In genomic region chr6:134717886-134718667, GRCm38 (mm10) we compare ENCODE assay signal across 13 mouse cellular contexts.
DNase-seq lines count a peak whose midpoint lies in the region; ATAC-seq and TF ChIP-seq lines count a peak whose summit lies in the region.
"Had no signal": no experiment of that assay in that cellular context is flagged by ENCODE, and none has a peak within 500 bp of the region (broad histone marks: within the 10 kb centered on the region; RNA-seq: fewer than 3 reads in every experiment).

No protein-coding gene starts in this region.

- H3K4me2 ChIP-seq in forebrain, postnatal 0 days (ENCODE audit: low read depth), result no peak overlapping the region
- H3K4me2 ChIP-seq in forebrain, embryonic 16.5 days (ENCODE audit: low read length), result no peak overlapping the region
- no peak overlapping the region for H3K4me2 ChIP-seq in kidney, postnatal 0 days (ENCODE audit: low read length)
- H3K4me2 ChIP-seq: midbrain, embryonic 15.5 days; neural tube, embryonic 12.5 days had no signal

- H3K9ac ChIP-seq in forebrain, postnatal 0 days, result no peak overlapping the region
- H3K9ac ChIP-seq in forebrain, embryonic 16.5 days (replicated peaks; ENCODE audit: low read depth, low read length), result no peak overlapping the region
- H3K9ac ChIP-seq in kidney, postnatal 0 days (ENCODE audit: low read depth, low read length), result no peak overlapping the region
- H3K9ac ChIP-seq: midbrain, embryonic 15.5 days; neural tube, embryonic 12.5 days had no signal

- TF ChIP-seq CTCF in forebrain, postnatal 0 days (IDR thresholded peaks at IDR 0.05; ENCODE audit: low read depth), result no peak
- TF ChIP-seq CTCF in kidney, postnatal 0 days (IDR thresholded peaks at IDR 0.05; ENCODE audit: low read depth), result no peak

- ATAC-seq in forebrain, postnatal 0 days, result 0 out of 2 replicates have a peak, but pooled peaks have one; percentile 24
- ATAC-seq in forebrain, embryonic 16.5 days, result no peak
- peak; percentile 38; the same call in 1 of the 2 replicates for ATAC-seq in kidney, postnatal 0 days (replicated peaks; ENCODE audit: low FRiP score, low read depth)
- ATAC-seq in megakaryocyte progenitor cell, adult 5-6 weeks (replicated peaks; ENCODE audit: poor library complexity), result no peak
- ATAC-seq: inflammation-experienced regulatory T-cells, adult 6 months; midbrain, embryonic 15.5 days; Patski had no signal

- H3K4me3 ChIP-seq in forebrain, postnatal 0 days (ENCODE audit: low read depth, low read length), result no peak overlapping the region
- H3K4me3 ChIP-seq in forebrain, embryonic 16.5 days (replicated peaks; ENCODE audit: low read length), result no peak overlapping the region
- no peak overlapping the region for H3K4me3 ChIP-seq in kidney, postnatal 0 days (replicated peaks; ENCODE audit: low read depth, low read length)
- H3K4me3 ChIP-seq: midbrain, embryonic 15.5 days; neural tube, embryonic 12.5 days had no signal

- WGBS in forebrain, postnatal 0 days, result 84% methylated on average over 20 of the region's 20 CpGs
- WGBS in forebrain, embryonic 16.5 days, result 89% methylated on average over 20 of the region's 20 CpGs
- WGBS in kidney, postnatal 0 days, result 87% methylated on average over 20 of the region's 20 CpGs

- H3K9me3 ChIP-seq in forebrain, postnatal 0 days (ENCODE audit: low read length), result no peaks in the 10 kb centered on the region
- no peaks in the 10 kb centered on the region for H3K9me3 ChIP-seq in forebrain, embryonic 16.5 days (ENCODE audit: control insufficient read depth, low read length)
- H3K9me3 ChIP-seq in kidney, postnatal 0 days (replicated peaks; ENCODE audit: low read length), result no peaks in the 10 kb centered on the region
- H3K9me3 ChIP-seq: midbrain, embryonic 15.5 days; neural tube, embryonic 12.5 days had no signal

- H3K27me3 ChIP-seq in forebrain, postnatal 0 days (ENCODE audit: insufficient read depth, low read length), result no peaks in the 10 kb centered on the region
- H3K27me3 ChIP-seq in forebrain, embryonic 16.5 days (replicated peaks; ENCODE audit: control insufficient read depth, insufficient read depth, low read length), result no peaks in the 10 kb centered on the region
- H3K27me3 ChIP-seq in kidney, postnatal 0 days (ENCODE audit: insufficient read depth, low read length), result no peaks in the 10 kb centered on the region
- H3K27me3 ChIP-seq: midbrain, embryonic 15.5 days; neural tube, embryonic 12.5 days; Patski had no signal

- no peak for DNase-seq in forebrain, postnatal 0 days
- no peak for DNase-seq in kidney, postnatal 0 days (ENCODE audit: low spot score)
- no peak for DNase-seq in kidney, postnatal 14 days
- peak; percentile 80 for DNase-seq in brain, adult 2 months (ENCODE audit: low read depth, low spot score)
- peak; percentile 21 to 63 for DNase-seq in left cerebral cortex, postnatal 36 days (ENCODE audit: low spot score in 2 of 2)
- no peak for DNase-seq in spleen, postnatal 4 days (ENCODE audit: low spot score in 2 of 2)
- DNase-seq: cerebellum, adult 8-10 months had no signal

- no peak overlapping the region for H3K27ac ChIP-seq in forebrain, postnatal 0 days (ENCODE audit: low read depth, low read length)
- H3K27ac ChIP-seq in forebrain, embryonic 16.5 days (ENCODE audit: low read length), result no peak overlapping the region
- H3K27ac ChIP-seq in kidney, postnatal 0 days, result no peak overlapping the region
- H3K27ac ChIP-seq: midbrain, embryonic 15.5 days; neural tube, embryonic 12.5 days had no signal

- no peaks in the 10 kb centered on the region for H3K36me3 ChIP-seq in forebrain, postnatal 0 days (ENCODE audit: insufficient read depth)
- H3K36me3 ChIP-seq in forebrain, embryonic 16.5 days (ENCODE audit: control insufficient read depth, insufficient read depth), result no peaks in the 10 kb centered on the region
- H3K36me3 ChIP-seq in kidney, postnatal 0 days (ENCODE audit: insufficient read depth, low read length), result peaks cover 33% of the 10 kb centered on the region; the same call in 1 of the 2 replicates
- H3K36me3 ChIP-seq: midbrain, embryonic 15.5 days had no signal

- H3K4me1 ChIP-seq in forebrain, postnatal 0 days (ENCODE audit: insufficient read depth), result no peaks in the 10 kb centered on the region
- peaks cover 3% of the 10 kb centered on the region; the same call in 1 of the 2 replicates for H3K4me1 ChIP-seq in forebrain, embryonic 16.5 days (replicated peaks; ENCODE audit: control insufficient read depth, insufficient read depth, low read length)
- no peaks in the 10 kb centered on the region for H3K4me1 ChIP-seq in kidney, postnatal 0 days (replicated peaks; ENCODE audit: insufficient read depth, low read length)
- H3K4me1 ChIP-seq: midbrain, embryonic 15.5 days had no signal

- intact Hi-C loops in left cerebral cortex, postnatal 36 days (cut with DNase I), result no loop called here

Comparison
In these comparisons a context has a peak if more than half of its experiments do, and no peak if none do; other contexts are left out.
1. ATAC-seq: peak in forebrain, postnatal 0 days (single experiment) and kidney, postnatal 0 days (single experiment); none in forebrain, embryonic 16.5 days (single experiment) and megakaryocyte progenitor cell, adult 5-6 weeks (single experiment).
2. DNase-seq: peak in brain, adult 2 months (single experiment) and left cerebral cortex, postnatal 36 days (2 of 2); none in forebrain, postnatal 0 days (single experiment), kidney, postnatal 0 days (single experiment), kidney, postnatal 14 days (single experiment) and spleen, postnatal 4 days (0 of 2).